Mouse (Mus musculus): ENCODE results near the gene Mrpl47. TPM values are rescaled to one million over a fixed set of nuclear protein-coding genes. Genes with fewer than 3 reads are reported as not detected.

Gene Mrpl47
- total and polyA plus RNA-seq, 3 experiments = 32.5 to 56.2 (median 48.8) TPM

DNA sequence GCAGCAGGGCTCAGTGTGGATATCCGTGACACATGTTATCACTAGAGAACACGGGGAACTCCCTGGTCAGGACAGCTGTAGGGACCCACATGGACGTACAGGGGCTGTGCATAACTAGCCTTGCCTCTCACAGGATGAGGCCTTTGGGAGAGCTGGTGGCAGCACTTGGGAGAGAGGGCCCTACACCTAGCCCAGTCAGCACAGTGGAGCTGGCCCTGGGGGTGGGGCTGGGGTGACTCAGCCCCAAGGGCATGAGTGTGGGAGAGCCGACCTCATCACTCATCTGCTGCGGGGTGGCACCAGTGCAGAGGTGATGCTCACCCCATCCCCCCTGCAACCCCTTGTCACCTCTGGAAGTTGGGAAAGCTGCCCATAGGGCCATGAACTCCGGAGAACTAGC lies 61.0 kb downstream of the Mrpl47 start:
- Histone ChIP-seq H3K9ac (ENCODE audit: insufficient read depth, low read depth) (no peak overlapping the region), H3K27ac (ENCODE audit: insufficient read depth, low read depth) (no peak overlapping the region), H3K4me2 (ENCODE audit: insufficient read depth, low read depth, poor library complexity, severe bottlenecking) (no peak overlapping the region), H3K4me1 (ENCODE audit: control insufficient read depth in 1 of 2, insufficient read depth in 2 of 2) (no peaks in the 10 kb centered on the region), H3K4me3 (replicated peaks in 1 of 3; ENCODE audit: low read depth in 2 of 3, low read length in 2 of 3, poor library complexity in 1 of 3) (no peak overlapping the region), H3K79me2 (replicated peaks; ENCODE audit: control insufficient read depth, extremely low read depth, insufficient read depth, poor library complexity, severe bottlenecking) (no peaks in the 10 kb centered on the region), H3K9me3 (replicated peaks; ENCODE audit: low read length) (peaks cover 3% of the 10 kb centered on the region), H3K27me3 (replicated peaks) (no peaks in the 10 kb centered on the region), H3K36me3 (replicated peaks in 1 of 2; ENCODE audit: control insufficient read depth in 1 of 2, insufficient read depth in 1 of 2, low read length in 1 of 2) (no peaks in the 10 kb centered on the region)
- in situ Hi-C loops (cut with MboI; ENCODE audit: low pct_ligation_motif_present, low pct_unique_long_range_greater_than_20kb, low sequenced_read_pairs) = loop anchor here (25.0 kb wide), 1 partner anchor 339 kb away; no protein-coding TSS in a partner anchor
- dilution Hi-C loops (cut with MboI; ENCODE audit: extremely low pct_ligation_motif_present, extremely low pct_unique_long_range_greater_than_20kb, low sequenced_read_pairs) = no loop called here
- no peak for DNase-seq (ENCODE audit: extremely low read depth)
- TF ChIP-seq RAD21 (IDR thresholded peaks at IDR 0.05; ENCODE audit: low read depth, low read length) (no peak), JUND (conservative IDR thresholded peaks at IDR 0.05; ENCODE audit: low read depth, low read length) (no peak), KAT2A (IDR thresholded peaks at IDR 0.05; ENCODE audit: insufficient replicate concordance, low read length) (no peak), ZKSCAN1 (IDR thresholded peaks at IDR 0.05; ENCODE audit: borderline replicate concordance, low read depth, low read length) (no peak)

Other genes starting within 250 kb of the Mrpl47 start
- gene Kcnmb3, start 245.4 kb downstream of the Mrpl47 start, total RNA-seq (2012; rRNA removed) = 1.0 and 1.3 TPM in 2 replicates
- 2.2 and 2.4 TPM in 2 replicates for gene Kcnmb3, start 245.4 kb downstream of the Mrpl47 start, total RNA-seq (2014; rRNA removed)
- 4.7 and 5.2 TPM in 2 replicates for gene Kcnmb3, start 245.4 kb downstream of the Mrpl47 start, polyA plus RNA-seq (2012; ENCODE audit: insufficient read length, low read depth)
- gene Zfp639, start 227.3 kb downstream of the Mrpl47 start, total RNA-seq (2012; rRNA removed) = 40.9 and 43.2 TPM in 2 replicates
- gene Zfp639, start 227.3 kb downstream of the Mrpl47 start, total RNA-seq (2014; rRNA removed) = 96.3 and 101 TPM in 2 replicates
- 40.3 and 45.5 TPM in 2 replicates for gene Zfp639, start 227.3 kb downstream of the Mrpl47 start, polyA plus RNA-seq (2012; ENCODE audit: insufficient read length, low read depth)
- 16.6 and 18.1 TPM in 2 replicates for gene Mfn1, start 208.1 kb downstream of the Mrpl47 start, total RNA-seq (2012; rRNA removed)
- gene Mfn1, start 208.1 kb downstream of the Mrpl47 start, total RNA-seq (2014; rRNA removed) = 25.6 and 37.0 TPM in 2 replicates
- 27.4 and 43.8 TPM in 2 replicates for gene Mfn1, start 208.1 kb downstream of the Mrpl47 start, polyA plus RNA-seq (2012; ENCODE audit: insufficient read length, low read depth)
- 1.8 and 5.0 TPM in 2 replicates for gene Gnb4, start 121.0 kb downstream of the Mrpl47 start, total RNA-seq (2012; rRNA removed)
- gene Gnb4, start 121.0 kb downstream of the Mrpl47 start, total RNA-seq (2014; rRNA removed) = 0.38 and 0.50 TPM in 2 replicates
- gene Gnb4, start 121.0 kb downstream of the Mrpl47 start, polyA plus RNA-seq (2012; ENCODE audit: insufficient read length, low read depth) = 0.38 and 0.41 TPM in 2 replicates
- gene Actl6a, start 31.3 kb downstream of the Mrpl47 start, total RNA-seq (2012; rRNA removed) = 80.7 and 96.6 TPM in 2 replicates
- 132 and 140 TPM in 2 replicates for gene Actl6a, start 31.3 kb downstream of the Mrpl47 start, total RNA-seq (2014; rRNA removed)
- 87.8 and 89.1 TPM in 2 replicates for gene Actl6a, start 31.3 kb downstream of the Mrpl47 start, polyA plus RNA-seq (2012; ENCODE audit: insufficient read length, low read depth)
- 175 and 179 TPM in 2 replicates for gene Ndufb5, start 615 bp downstream of the Mrpl47 start, total RNA-seq (2012; rRNA removed)
- gene Ndufb5, start 615 bp downstream of the Mrpl47 start, total RNA-seq (2014; rRNA removed) = 427 and 467 TPM in 2 replicates
- 145 and 163 TPM in 2 replicates for gene Ndufb5, start 615 bp downstream of the Mrpl47 start, polyA plus RNA-seq (2012; ENCODE audit: insufficient read length, low read depth)
- not detected in 2 replicates for gene Usp13, start 79.9 kb upstream of the Mrpl47 start, total RNA-seq (2012; rRNA removed)
- gene Usp13, start 79.9 kb upstream of the Mrpl47 start, total RNA-seq (2014; rRNA removed) = not detected in 2 replicates
- not detected in 2 replicates for gene Usp13, start 79.9 kb upstream of the Mrpl47 start, polyA plus RNA-seq (2012; ENCODE audit: insufficient read length, low read depth)

All from CH12.LX (cell line).